Mouse (Mus musculus) skeletal muscle tissue, adult 2 months (tissue): ENCODE measurements around the gene Idua.

ENCODE experiments used
- DNase-seq: peaks from one replicate; pipeline ENCODE4 v3.0.0-alpha.2; 2012; ENCODE audit warnings: low read depth, low spot score

Idua gene

DNA sequence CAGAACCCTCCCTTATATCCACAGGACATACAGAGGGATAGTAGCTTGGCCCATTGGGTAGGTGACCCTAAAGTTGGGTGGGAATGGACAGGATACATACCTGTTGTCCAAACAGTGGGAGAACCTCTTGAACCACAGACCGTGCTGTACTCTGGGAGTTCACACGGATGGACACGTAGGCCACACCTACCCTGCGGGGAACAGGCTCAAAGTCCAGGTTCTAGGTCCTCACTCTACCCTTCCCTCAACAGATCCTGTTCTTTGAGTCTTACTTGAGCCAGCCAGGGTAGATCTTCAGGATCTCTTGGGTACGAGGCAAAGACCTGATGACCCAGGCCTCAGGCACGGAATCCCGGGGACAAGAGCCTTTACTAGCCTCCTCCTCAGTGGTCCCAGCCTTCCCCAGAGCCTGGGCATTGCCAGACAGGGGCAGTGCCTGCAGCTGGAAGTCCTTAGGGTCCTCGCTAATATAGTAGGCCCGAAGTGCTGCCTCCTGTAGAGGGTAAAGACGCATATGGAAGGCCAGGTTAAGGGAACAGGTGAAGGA lies 5.6 kb upstream of the Idua start:
- no peak for DNase-seq

DNA sequence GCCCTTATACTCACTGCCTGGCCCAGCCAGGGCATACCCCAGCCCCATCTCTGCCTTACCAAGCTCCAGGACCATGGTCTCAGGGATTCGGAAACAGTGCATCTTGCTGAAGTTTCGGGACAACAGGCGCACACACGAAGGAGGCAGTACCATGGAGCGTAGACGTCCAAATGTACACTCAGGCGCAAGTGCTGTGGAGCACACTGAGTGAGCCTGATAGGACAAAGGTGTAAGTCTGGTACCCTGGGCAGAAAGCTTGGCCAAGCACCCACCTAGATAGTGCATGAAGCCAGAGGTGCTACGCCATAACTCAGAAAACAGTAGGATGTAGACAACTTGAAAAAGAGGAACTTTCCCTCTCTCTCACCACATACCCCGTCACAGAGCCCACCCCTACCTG lies 4.8 kb upstream of the Idua start:
- no peak for DNase-seq

DNA sequence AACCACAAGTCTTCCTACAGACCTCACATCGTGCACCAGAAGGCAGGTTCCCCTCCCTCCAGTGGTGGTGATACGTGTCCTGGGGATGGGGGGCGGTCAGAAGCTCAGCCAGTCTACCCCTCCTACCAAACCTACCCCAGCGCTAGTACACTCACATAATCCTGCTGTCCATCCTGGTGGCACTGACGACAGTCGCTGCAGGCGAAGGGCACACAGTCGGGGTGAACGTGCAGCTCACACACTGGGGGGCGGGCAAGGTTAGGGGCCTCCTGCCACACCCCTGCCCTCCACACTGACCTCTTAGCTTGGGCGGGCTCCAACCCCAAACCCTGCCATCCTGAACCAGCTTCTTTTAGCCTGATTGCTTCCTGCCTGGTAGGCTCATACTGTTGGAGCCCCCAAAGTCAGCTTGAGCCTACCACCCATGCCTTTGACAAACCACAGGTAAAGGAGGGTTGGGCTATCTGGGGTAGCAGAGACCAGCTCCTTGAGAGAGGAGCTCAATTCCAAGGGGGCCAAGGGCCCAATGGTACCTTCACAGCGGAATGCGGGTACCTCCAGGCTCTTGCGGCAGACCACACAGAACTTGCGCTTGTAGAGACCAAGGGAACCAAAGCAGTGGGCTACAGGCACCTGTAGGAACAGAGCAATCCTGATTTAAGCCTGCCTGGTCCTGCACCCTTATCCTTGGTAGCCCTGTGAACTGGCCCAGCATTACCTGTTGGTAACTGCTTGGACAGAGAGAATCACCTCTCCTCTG lies 4.1 kb upstream of the Idua start:
- no peak for DNase-seq

DNA sequence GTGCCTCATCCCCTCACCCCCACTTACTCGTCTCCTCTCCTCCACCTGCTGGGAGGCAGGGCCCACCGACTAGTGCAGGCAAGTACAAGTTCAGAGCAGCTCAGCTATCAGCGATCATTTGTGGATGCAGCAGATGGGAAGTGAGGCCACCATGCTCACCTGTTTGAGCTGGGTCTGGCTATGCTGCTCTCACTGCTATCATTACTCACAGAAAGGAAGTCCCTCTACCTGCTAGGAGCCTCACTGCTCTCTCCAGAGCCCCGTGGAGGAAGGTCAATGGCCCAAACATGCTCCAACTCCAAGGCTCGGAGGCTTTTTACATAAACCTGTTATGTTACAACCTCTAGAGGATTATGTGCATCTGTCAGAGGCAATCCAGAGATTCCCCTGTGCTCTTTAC lies 2.7 kb upstream of the Idua start:
- DNase-seq: no peak

DNA sequence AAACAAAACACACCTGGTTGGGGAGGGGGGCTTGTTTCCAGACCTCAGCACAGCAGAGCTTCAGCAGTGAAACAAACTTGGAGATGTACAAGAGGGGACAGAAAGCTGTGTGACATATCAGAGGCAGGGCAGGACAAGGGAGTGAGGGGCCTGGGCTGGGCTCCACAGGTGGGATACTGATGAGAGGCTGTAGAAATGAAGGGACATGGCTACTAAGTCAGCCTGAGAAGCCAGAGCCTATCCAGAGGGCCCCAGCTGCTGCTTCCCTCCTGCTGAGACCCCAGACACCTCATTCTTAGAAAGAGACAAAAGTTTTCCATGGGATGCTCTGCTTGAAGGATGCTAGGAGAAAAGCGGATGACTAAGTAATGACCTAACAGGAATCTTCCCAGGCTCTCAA lies 1.5 kb upstream of the Idua start:
- DNase-seq: no peak

DNA sequence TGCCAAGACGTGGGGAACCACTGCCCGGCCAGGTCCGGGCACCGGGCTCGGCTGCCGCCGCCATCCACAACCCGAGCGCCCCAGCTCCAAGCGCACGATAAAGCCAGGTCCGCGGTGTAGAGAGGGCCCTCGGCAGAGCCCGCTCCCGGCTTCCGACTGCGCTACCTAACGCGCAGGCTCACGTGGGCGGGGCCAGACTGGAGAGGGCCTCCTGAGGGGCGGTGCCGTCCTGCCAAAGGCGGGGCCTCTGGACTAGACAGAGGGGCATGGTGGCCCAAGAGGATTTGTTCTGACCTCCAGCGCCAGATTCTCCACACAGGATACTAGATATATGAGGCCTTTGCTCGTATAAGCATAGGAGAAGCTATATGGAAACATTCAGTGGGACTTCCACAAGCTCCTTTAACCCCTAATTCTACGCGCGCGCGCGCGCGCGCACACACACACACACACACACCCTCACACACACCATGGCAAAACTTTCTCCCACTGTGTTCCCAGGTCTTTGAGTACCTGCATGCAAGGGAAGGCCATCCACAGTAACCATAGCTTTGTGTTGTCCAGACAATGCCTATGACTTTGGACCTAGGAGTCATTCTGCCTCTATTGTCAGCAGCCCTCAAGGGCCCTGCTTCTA lies 619 bp downstream of the Idua start:
- peak; percentile 80 for DNase-seq

DNA sequence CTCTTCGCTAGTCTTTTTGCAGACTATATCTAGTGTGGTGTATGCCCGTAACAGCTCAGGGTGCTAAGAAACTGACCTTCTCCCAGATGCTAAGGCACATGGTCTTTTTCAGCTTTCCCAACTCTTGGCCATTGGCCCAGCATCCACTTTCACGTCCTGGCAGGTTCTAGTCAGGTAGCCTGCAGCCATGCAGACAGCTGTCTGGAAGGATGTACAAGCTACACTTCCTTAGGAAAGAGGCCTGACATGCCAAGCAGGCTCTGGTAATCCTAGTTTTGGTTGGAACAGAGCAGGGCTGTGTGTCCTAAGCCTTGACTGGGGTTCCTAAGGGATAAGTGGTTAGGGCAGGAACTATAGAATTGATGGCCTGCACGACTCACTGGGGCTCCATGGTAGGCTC lies 2.6 kb downstream of the Idua start:
- DNase-seq: no peak

DNA sequence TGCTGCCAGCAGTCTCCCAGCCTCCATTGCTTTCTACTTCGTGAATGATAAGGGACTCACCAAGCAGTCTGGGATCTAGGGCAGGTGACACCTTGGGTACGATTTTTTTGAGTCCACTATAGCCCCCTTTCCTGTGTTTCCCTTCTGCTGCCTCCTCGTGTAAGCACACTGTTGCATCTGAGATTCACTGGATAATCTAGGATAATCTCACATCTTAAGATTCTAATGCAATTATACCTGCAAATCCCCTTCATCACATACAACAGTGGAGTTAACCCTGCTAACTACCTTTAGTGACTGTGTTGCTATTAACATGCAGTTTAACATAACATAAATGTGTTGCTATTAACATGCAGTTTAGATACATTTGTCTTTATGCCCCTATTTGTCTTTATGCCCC lies 4.9 kb downstream of the Idua start:
- DNase-seq: no peak

DNA sequence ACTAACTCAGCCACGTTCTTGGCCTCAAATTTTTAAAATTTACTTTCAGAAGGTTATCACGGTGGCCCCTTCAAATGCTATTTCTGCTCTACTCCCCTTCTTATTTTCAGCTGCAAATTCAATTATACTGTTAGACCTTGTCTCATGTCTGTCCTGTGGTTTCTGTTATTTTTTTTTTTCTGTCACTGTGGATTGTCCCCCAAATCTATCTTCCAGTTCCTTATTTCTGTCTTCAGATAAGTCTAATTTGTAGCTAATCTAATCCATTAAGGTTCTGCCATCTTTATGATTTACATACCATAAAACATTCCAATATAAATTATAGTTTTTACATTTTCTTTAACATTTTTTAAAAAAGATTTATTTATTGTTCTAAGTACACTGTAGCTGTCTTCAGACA lies 7.2 kb downstream of the Idua start:
- no peak for DNase-seq

DNA sequence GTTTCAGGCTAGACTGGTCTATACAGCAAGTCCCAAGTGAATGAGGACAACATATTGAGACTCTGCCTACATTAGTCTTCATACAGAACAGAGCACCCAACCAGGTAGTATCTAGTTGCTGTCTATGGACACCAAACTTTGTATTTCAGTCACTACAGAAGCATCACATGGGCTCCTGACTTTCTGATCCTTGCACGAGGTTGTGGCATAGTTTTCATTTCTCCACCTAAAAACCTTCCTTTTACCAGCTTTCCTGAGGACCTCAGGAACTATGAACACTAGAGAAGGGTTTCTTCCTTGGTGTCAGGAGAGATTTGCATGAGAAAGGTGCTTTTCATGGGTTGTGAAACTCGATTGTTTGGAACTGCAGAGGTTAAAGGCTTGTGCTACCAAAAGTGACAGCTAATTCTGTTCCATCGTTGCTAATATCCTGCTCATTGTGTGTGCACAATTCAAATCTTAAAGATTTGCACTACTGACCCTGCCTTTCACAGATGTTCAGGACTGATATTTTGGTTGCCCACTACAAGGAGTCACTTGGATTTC lies 8.3 kb downstream of the Idua start:
- no peak for DNase-seq

DNA sequence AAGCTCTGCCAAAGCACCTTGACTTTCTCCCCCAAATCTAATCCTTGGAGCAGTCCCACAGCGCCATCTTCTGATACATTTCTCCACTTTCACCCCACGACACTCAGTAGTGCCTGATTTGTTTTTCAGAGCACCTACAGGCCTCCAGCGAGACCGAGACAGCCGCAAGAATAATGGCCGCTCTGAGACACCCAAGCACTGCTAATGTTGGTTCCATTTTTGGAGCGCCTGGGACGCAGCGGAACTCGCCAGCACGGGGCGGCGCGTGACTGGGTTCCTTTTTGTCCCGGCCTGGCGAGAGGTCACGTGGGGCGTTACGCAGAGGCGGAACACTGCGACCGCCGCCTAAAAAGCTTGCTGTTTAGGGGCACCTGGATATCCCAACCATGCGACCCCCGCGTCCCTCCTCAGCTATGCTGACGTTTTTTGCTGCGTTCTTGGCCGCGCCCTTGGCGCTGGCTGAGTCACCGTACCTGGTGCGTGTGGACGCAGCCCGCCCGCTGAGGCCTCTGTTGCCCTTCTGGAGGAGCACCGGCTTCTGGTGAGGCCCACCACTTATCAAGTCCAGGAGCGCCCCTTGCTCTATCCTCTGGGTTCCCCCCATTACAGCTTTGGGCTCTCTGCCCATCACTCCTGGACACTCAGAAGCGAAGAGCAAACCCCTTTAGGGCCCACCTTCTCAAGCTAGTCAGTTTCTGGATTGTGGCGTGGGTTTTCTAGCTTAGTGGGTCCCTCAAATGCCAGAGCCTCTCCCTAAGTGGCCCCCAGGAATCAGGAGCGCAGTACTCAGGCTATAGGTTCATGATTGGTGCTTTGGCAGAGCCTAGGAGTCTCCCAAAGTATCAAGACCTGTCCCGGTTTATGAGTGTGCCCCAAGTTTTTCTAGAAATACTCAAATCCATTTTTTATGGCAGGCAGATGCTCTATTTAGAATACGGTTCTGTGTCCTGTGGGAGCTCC lies 9.1 kb downstream of the Idua start, which contains the start of gene Dgkq:
TSS of gene Dgkq (minus strand) at position 696 of the 960 bp plus-strand sequence.
- peak; percentile 79 for DNase-seq

DNA sequence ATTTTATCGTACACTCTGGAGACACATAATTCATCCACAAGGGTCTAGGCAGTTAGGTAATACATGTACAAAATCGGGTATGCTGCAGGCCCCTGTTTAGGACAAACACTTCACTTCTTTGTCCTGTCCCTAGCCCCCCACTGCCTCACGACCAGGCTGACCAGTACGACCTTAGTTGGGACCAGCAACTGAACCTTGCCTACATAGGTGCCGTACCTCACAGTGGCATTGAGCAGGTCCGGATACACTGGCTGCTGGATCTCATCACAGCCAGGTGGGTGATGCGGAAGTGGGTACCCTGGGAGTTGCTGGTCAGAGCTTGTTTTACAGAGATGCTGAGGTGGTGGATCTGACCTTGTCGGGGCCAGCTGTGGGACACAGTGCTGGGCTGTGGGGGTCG lies 9.9 kb downstream of the Idua start:
- DNase-seq: no peak

DNA sequence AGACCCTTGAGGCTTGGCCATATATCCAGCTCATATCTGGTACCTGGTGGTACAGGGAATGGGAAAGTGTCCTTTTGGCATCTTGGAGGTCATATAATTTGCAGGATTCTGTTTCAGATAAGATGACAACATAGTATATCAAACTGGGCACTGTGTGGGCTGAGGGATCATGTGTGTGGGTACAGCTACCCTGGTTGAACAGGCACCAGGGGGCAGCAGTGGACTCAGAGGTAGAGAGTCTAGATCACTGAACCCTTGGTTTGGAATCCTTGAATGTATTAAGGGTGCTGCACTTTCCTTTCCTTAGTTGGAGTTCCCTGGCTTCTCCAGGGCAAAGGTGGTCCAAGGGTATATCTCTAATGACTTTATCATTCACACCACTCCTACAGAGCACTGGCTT lies 10.7 kb downstream of the Idua start:
- DNase-seq: no peak

DNA sequence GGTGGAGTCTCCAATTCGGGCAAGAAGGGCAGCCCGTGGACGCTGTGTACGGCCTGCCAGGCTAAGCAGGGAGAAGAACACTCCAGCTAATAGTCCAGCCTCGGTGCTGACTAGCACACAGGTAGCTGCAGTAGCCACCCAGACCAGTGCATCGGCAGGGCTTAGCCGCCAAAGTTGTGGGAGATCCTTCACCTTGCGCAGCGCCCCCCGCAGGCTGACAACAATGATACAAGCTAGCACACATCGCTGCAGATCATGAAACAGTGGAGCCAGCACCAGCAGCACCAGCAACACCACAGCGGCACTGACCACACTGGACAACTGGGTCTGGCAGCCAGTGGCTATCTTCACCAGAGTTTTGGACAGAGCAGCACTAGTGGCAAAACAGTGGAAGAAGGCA lies 11.6 kb downstream of the Idua start:
- DNase-seq: no peak

DNA sequence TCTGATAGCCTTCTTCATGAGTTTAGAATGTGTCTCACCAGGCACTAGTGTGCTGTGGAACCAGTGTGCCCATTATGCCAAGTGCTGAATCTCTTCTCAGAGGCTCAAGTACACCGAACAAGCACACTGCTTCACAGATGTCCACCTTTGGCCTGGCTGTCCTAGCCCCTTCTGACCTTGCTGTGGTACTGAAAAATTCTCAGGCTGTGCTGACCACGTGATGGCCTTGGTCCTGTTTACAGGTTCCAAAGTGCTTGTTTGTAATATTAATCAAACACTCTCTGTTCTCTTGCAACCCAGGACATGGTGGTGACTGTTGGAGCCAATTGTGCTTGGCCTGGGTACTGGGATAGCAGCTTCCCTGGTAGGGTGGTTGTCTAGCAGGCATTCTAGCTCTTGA lies 14.5 kb downstream of the Idua start:
- no peak for DNase-seq

DNA sequence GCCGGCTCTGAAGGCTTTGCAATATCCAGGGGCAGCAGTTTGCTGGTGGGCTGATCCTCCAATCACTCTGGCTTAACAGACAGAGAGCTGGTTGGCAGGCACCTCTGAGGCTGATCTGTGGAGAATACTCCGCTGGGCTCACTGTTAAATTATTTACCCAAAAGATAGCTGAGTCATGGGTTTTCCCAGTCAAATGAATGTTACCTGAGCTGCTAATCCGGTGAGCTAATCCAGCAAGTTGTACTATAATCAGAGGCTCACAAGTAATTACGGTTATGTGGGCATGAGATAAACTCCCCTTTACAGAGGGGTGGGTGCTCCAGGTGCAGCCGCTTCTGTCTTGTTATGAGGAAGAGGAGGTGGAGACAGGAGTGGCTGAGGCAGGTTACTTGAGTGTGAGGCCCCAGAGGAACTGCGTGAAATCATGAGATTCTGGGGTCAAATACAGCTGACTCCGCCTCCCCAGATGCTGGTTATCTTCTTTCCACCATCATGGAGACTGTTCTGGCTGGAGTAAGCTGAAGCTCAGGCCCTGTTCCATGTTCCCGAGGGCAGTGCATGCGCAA lies 15.2 kb downstream of the Idua start, which contains the start of gene Slc26a1:
TSS of gene Slc26a1 (minus strand) at position 319 of the 566 bp plus-strand sequence.
- no peak for DNase-seq

DNA sequence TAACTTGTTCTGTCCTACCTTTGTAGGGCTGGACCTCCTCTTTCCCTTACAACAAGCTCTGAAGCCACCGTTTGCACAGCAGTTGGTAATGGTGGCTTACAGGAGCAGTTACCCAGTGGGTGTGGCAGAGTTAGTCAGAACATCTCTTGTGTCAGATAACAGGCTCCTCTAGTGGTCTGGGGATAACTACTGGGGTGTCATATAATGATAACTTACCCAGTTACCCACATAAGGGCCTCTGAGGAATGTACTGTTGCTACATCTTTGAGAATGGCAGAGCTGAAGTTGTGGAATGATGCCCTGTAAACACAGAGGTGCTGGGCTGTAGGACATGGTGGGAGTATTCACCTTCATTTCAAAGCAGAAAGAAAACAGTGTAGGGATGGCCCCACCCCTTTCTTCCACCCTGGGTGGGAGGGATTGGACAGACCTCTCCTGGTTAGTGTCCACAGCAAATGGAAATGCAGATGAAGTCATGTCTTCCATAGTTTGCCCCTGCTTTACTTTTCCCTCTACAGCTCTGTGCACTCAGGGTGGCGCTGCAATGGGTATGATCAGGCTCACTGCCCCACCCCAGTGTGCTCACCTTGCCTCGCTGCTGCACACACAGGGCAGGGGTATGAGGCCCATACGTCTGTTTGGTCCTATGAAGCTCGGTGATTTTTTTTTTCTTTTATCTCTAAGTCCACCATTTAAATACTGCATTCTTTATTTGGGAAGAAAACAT lies 16.8 kb downstream of the Idua start:
- DNase-seq: no peak

DNA sequence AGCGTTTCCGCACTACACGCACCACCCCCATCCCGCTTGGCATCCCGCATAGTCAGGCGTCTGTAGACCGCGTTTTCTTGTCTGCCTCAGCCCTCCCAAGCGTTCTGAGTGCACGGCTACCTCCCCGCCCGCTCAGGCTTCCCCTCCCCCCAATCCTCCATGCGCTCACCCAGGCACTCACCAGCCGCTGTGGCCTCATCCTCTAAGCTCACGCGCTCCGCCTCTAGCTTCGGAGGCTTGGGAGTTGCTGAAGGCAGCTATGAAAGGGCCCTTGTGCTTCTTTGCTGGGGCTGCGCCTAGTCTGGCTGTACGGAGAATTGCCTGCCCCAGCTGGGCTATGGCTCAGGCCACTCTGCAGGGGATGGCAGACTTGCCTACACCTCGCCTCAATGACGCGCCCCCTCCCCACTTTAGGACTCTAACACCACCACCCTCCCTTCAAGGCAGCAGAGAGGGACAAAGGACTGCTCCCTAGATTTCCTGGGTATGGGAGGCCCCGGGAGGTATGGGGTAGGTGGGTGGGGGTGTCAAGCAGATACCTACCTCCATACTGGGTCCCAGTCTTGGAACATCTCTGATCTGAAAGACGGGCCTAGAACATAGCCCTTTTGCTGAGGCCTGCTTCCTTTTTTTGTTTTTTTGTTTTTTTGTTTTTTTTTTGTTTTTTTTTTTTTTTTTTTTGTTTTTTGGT lies 17.6 kb downstream of the Idua start:
- no peak for DNase-seq

DNA sequence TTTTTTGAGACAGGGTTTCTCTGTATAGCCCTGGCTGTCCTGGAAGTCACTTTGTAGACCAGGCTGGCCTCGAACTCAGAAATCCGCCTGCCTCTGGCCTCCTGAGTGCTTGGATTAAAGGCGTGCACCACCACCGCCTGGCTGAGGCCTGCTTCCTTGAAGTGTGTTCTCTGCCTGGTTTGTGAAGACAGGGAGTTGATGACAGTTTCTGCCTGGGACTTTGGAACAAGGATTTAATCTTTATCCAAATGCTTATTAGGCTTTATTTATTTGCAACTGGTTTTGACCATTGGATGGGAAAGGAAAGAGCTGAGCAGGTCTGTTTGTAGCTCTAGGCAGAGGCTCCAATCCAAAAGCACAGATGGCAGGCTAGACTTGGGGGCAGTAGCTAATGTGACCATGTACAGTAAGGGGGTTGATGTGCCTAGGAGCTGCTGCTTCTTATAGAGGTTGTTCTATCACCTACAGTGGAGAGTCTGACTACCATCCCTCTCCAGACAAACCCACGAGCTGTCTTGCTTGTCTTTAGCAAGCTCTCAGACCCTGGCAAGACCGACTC lies 18.2 kb downstream of the Idua start:
- no peak for DNase-seq

DNA sequence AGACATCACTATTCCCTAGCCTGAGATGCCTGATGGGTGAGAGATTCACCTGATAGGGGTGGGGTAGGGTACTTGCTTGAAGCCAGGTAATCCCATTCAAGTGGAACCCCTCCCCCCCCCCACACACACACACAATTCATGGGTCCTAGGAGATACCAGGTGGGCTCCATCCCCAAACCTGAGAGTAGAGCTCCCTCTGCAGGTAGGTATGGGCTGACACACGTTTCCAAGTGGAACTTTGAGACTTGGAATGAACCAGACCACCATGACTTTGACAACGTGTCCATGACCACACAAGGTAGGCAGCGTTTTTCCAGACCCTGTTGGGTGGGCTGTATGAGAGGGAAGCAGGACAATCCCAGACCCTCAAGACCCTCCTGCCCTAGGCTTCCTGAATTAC lies 19.8 kb downstream of the Idua start:
- no peak for DNase-seq
